Mouse (Mus musculus) fat pad, adult 2 months (tissue): ENCODE measurements around the gene Zfp748.

Experiments used
- DNase-seq: peaks from one replicate; pipeline ENCODE4 v3.0.0-alpha.2; 2011; ENCODE audit warnings: low read depth, low spot score; ENCODE audit errors: extremely low read depth

Gene Zfp748

GRCm38 (mm10) chr13:67553730-67554129 is at the start of gene Zfp748:
TSS of gene Zfp748 (minus strand) at chr13:67553830.
- DNase-seq: no peak

GRCm38 (mm10) chr13:67572591-67573189 is 19.1 kb upstream of the Zfp748 start:
- DNase-seq: no peak

DNA sequence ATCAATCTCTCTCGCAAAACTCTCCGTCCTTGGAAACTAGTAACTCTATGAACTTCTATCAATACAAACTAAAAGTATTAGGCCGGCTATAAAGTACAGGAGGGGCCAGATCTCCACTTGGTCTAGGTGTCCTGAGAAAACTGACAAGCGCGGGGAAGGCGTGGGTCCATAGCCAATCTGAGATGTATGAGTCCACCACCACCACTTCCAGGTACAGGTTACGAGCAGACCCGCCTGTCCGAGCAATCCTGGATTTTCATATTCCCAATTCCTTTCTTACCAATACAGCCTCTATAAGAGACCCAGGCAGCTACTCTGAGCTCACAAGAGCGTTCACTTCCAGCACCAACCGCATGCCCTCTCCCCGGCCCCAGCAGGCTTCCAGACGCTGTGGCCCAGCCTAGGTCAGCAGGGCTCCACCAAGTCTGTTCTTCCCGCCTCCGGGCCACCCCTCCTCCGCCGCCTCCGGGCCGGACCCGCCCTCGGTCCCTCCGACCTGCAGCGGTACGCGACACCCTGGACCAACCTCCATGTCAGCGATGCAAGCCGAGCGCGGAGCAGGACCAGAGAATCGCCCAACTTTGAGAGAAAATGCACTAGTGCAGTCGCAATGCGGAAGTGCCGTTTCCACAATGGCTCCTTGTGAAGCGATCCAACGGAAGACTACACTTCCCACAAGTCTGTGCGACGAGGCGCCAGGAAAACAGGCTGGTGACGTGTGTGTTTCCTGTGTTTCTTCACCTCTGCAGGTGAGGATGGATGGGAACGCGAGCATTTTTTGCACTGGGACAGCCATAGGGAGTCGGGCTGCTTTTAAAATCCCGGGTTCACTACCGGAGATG is 904 bp downstream of the Zfp748 start:
- peak; percentile 49 for DNase-seq

DNA sequence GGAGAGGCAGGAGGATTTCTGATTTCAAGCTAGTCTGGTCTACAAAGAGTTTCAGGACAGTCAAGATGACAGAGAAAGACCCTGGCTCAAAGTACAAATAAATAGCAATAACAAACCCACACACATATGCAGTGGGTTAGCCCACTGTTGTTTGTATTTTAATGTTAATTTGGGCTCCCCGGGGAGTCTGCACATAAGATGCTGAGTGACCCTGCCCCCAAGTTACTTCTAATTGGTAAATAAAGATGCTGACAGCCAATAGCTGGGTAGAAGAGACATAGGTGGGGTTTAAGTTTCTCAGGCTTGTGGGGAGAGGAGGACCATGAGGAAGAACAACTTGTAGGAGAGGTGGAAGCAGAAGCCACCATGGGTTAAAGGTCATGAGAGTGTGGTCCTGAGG is 7.7 kb downstream of the Zfp748 start:
- DNase-seq: no peak

DNA sequence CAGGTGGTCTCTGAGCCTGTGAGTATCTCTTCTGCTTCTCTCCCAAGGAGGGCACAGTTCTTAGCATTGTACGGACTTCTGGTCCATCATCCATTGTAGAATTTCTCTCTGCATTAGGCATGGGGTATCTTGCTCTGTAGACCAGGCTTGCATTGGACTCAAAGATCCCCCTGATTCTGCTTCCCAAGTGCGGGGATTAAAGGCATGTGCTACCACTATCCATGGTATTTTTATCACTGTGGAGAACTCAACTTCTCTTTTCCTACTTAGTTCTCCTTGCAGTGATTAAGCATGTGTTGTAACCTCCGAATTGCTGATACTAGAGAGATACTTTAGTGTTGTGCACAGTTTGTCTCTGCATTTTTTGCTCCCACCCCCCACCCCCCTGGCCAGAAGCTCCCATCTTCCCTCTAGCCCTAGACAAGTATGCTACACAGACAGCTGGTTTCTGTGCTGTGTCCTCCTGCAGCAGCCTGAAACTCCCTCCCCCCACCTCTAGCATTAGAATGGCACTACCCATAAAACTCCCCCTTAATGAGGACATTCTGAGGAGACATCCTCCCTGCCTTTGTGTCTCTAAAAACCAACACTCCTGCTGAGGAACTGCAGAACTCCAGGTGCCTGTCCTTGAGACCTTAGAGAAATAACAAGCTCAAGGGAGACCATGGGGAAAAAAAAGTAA is 26.4 kb downstream of the Zfp748 start:
- DNase-seq: no peak

DNA sequence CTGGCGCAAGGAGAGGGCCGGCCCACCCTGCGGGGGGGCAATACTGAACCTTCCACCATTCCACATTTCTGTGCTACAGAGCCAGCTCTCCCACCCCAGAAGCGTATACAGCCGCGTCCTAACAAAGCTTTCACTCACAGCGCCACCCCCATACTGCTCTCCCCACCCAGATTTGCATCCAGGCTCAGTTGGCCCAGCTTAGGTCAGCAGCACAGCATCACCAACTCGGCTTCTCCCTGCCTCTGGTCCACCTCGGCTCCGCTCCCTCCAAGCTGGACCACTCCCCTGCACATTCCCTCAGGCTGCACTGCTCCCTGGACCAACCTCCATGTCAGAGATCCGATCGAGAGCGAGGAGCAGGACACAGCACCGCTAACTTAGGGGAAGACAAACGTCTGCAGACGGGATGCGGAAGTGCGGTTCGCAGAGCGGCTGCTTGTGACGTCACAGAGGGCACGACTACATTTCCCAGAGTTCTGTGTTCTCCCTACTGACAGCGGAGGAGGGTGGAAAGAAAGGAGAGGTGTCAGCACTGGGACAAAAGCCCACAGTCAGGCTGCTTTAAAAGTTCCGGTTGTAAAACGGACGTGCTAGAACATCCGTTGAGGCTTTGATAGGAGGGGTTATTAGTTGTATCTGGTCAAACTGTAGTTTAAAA is 27.7 kb downstream of the Zfp748 start, which contains the start of the genes Gm26965 and Zfp87:
Gm26965 (minus strand) TSS at position 399 of the 658 bp plus-strand sequence.
Zfp87 (minus strand) TSS at position 425 of the 658 bp plus-strand sequence.
- DNase-seq: peak; percentile 56

- DNase-seq: no peak
Observed at GRCm38 (mm10) chr13:67500908-67501307, 52.7 kb downstream of the Zfp748 start.

- peak; percentile 50 for DNase-seq
Observed at GRCm38 (mm10) chr13:67500084-67500719, 53.4 kb downstream of the Zfp748 start, which contains the start of gene Zfp58. TSS of gene Zfp58 (minus strand) at chr13:67500555.

- DNase-seq: no peak
Observed at GRCm38 (mm10) chr13:67495631-67496030, 58.0 kb downstream of the Zfp748 start.
